Mouse (Mus musculus): ENCODE results near the gene Spi1. TPM values are rescaled to one million over a fixed set of nuclear protein-coding genes. Genes with fewer than 3 reads are reported as not detected.

Spi1 gene
- polyA plus RNA-seq (2015; fragmentation: Nextera tagmentation; extraction: Ambion mirVana), result 10.3 and 10.7 TPM in 2 replicates

DNA sequence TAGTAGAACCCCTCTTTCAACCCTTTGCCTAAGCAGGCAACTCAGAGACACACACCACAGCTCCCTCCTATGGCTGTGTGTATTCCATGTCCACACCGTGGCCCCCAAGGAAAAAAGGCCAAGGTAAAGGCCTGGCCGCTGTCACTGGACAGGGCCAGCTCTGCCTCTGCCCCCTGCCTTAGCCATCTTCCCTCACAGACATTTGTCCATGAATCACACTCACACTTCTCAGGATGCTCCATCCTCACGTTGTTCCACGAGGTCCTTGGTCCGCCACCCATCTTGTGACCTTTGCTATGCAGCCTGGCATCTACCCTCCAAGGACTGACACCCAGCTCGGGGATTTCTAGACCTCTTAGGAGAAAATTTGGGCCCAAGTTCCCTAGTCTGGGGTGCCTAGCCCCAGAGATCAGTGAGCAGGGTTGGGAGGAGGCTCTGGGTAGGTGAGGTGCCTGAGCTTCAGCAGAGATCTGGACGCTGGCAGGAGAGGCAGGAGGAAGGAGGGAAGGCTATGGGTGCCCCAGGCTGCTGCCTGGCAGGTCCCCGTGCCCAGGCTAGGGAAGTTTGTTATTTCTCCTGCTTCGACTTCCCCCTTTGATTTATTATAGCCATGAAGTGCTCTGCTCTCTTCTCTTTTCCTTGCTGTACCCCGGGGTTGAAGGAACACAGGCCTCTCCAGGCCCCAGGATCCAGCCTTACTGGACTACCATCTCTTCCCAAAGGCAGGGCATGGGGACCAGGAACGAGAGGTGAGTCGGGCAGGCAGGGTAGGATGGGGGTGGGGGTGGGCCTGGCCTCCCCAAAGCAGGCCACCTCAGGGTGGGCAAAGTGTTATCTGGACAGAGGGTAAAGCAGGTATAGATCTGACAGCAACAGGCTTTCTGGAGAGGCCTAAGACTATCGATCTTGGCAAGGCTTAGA lies at the start of gene Spi1:
TSS of gene Spi1 (plus strand) at position 616 of the 921 bp plus-strand sequence.

DNA sequence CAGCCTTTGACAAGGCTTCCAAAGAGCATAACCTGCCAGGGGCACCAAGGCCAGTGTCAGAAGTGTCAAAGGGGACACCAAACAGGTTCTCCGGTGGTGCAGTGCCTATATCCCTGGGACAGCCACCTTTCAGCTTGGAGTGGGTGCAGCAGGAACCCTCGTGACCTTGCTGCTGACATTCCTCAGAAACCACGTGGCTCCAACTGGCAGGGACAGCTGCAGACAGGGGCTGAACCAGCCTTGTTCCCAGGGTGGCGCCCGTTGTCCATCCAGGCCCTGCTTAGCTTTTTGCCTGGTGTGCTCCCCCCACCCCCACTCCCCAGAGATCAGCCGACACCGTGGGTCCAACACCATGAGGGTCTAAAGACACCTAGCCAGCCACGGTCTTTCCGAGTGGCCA lies 46.8 kb upstream of the Spi1 start, which contains the start of gene Rapsn:
TSS of gene Rapsn (plus strand) at position 236 of the 400 bp plus-strand sequence.

DNA sequence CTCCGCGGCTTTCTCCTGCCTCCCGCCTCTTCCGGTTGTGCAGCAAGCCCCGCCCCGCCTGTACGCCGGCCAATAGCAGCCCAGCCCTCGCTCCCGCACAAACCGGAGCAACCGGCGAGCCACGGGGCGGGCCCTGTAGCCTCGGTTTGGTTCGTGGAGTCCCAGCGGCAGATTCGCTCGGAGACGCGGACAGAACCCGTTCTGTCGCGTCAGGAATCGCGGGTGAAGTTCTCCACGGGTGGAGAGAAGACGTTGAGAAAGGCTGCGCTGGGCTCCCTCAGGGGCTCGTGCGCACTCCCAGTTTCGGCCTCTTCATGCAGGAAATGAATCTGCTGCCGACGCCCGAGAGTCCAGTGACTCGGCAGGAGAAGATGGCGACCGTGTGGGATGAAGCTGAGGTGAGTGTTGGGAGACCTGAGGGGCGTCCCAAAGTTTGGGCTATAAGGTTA lies 28.2 kb upstream of the Spi1 start, which contains the start of gene Psmc3:
TSS of gene Psmc3 (plus strand) at position 76 of the 449 bp plus-strand sequence.

DNA sequence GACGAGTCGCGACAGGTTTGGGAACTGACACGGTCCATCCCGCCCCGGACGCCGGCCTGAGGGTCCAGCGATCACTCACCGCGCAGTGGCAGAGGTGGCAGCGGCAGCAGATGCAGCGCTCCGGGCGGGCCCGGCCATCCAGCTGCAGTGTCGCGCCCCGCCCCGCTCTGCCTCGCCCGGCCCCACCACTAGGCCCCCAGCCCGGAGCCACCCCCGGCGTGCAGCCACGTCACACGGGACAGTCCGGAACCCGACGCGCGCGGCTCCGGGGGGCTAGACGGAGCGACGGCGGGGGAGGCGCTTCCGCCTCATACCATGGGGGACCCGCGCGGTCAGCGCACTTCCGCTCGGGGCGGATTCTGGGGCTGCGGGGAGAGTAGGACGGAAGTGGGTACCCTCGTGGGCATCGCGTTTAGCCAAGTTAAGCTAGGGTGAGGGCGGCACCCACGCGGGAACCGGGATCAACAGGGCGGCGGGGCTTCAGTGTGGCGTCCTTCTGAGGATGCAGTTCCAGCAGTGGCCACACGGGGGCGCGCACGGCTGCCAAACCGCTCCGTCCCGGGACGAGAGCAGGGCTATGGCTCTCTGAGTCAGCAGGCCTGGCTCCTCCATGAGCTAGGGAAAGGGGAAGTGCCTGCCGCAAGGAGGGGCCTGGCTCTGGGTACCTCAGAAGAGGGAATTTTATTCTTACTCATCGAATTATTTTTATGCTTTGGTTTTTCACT lies 12.0 kb upstream of the Spi1 start, which contains the start of gene Slc39a13:
TSS of gene Slc39a13 (minus strand) at position 342 of the 725 bp plus-strand sequence.

DNA sequence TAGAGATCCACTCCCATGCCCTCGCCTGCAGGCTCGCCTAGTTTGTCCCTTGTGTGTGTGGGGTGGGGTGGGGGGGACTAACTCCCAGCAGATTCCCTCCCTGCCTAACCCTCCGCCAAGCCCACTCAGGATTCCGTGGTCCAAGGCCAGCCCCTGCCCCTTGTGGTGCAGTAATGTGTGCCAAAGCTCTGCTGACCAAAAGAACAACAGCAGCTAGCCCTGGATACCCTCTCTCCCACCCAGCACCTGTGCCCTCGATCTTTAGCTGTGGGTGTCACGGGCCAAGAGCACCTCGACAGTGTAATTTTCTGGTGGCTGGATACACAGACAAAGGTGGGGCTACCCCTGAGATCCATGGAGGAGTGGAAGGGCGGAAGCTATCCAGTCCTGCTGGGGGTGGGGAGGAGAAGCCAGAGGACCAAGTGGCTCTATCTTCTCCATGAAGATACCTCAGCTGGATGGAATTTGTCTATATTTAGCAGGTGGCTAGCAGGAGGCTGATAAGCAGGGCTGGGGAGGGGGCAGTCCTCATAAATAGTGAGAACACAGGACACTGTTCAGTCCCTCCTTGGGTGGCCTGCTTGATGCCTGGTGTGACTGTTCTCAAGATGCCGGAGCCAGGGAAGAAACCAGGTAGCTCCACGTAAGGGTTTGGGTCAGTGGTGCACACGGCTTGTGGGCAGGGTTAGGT lies 35.5 kb downstream of the Spi1 start, which contains the start of gene Mybpc3:
TSS of gene Mybpc3 (plus strand) at position 560 of the 691 bp plus-strand sequence.

Other genes starting within 250 kb of the Spi1 start
- 145 and 195 TPM in 2 replicates for gene Mtch2, start 235.2 kb upstream of the Spi1 start, polyA plus RNA-seq (2015; fragmentation: Nextera tagmentation; extraction: Ambion mirVana)
- gene C1qtnf4, start 196.5 kb upstream of the Spi1 start, polyA plus RNA-seq (2015; fragmentation: Nextera tagmentation; extraction: Ambion mirVana), result 19.2 and 33.7 TPM in 2 replicates
- 18.9 and 26.8 TPM in 2 replicates for gene Kbtbd4, start 177.7 kb upstream of the Spi1 start, polyA plus RNA-seq (2015; fragmentation: Nextera tagmentation; extraction: Ambion mirVana)
- gene Ndufs3, start 177.6 kb upstream of the Spi1 start, polyA plus RNA-seq (2015; fragmentation: Nextera tagmentation; extraction: Ambion mirVana), result 248 and 388 TPM in 2 replicates
- 25.1 and 36.9 TPM in 2 replicates for gene Celf1, start 142.0 kb upstream of the Spi1 start, polyA plus RNA-seq (2015; fragmentation: Nextera tagmentation; extraction: Ambion mirVana)
- 2.7 and 3.5 TPM in 2 replicates for gene Rapsn, start 46.8 kb upstream of the Spi1 start, polyA plus RNA-seq (2015; fragmentation: Nextera tagmentation; extraction: Ambion mirVana)
- 219 and 226 TPM in 2 replicates for gene Psmc3, start 28.4 kb upstream of the Spi1 start, polyA plus RNA-seq (2015; fragmentation: Nextera tagmentation; extraction: Ambion mirVana)
- 26.0 and 29.1 TPM in 2 replicates for gene Slc39a13, start 12.0 kb upstream of the Spi1 start, polyA plus RNA-seq (2015; fragmentation: Nextera tagmentation; extraction: Ambion mirVana)
- 0.06 and 0.41 TPM in 2 replicates for gene Mybpc3, start 35.8 kb downstream of the Spi1 start, polyA plus RNA-seq (2015; fragmentation: Nextera tagmentation; extraction: Ambion mirVana)
- gene Madd, start 101.4 kb downstream of the Spi1 start, polyA plus RNA-seq (2015; fragmentation: Nextera tagmentation; extraction: Ambion mirVana), result 8.3 and 9.3 TPM in 2 replicates
- 6.4 and 7.9 TPM in 2 replicates for gene Nr1h3, start 120.4 kb downstream of the Spi1 start, polyA plus RNA-seq (2015; fragmentation: Nextera tagmentation; extraction: Ambion mirVana)
- gene Acp2, start 120.5 kb downstream of the Spi1 start, polyA plus RNA-seq (2015; fragmentation: Nextera tagmentation; extraction: Ambion mirVana), result 20.9 and 26.2 TPM in 2 replicates
- gene Ddb2, start 154.6 kb downstream of the Spi1 start, polyA plus RNA-seq (2015; fragmentation: Nextera tagmentation; extraction: Ambion mirVana), result 10.0 and 13.9 TPM in 2 replicates
- gene Pacsin3, start 173.6 kb downstream of the Spi1 start, polyA plus RNA-seq (2015; fragmentation: Nextera tagmentation; extraction: Ambion mirVana), result 30.9 and 62.2 TPM in 2 replicates
- 56.4 and 79.6 TPM in 2 replicates for gene Arfgap2, start 182.6 kb downstream of the Spi1 start, polyA plus RNA-seq (2015; fragmentation: Nextera tagmentation; extraction: Ambion mirVana)